Mouse (Mus musculus): Measurements from ENCODE around the gene Taf8. TPM values are rescaled to one million over a fixed set of nuclear protein-coding genes. Genes with fewer than 3 reads are reported as not detected.

Gene Taf8
- total and polyA plus RNA-seq, 2 experiments from 2014 or later: 10.8 to 17.9 TPM

DNA sequence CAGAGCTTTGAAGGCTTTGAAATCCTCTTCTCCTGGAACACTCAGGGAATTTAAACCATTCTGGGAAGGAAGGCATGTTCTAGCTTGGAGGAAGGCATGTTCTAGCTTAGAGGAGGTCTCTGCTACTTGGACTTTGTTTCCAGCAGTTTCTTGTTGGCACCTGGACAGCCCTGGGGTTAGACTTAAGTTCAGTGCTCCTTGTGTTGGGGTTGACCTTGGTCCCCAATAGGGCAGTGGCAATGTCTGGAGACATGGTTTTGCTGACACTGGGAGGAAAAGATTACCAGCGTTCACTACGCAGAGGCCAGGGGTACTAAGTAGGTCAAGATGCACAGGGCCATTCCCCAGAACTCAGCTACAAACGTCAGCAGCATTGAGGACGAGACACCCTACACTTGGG, 26.9 kb downstream of the Taf8 start:
- 86% methylated on average over 4 of the region's 4 CpGs for WGBS
- ATAC-seq (no peak), DNase-seq (no peak)
- Histone ChIP-seq H3K9ac (no peak overlapping the region), H3K9me3 (ENCODE audit: low read length) (no peaks in the 10 kb centered on the region), H3K27me3 (ENCODE audit: insufficient read depth, low read length) (no peaks in the 10 kb centered on the region), H3K27ac (ENCODE audit: low read depth, low read length) (no peak overlapping the region), H3K4me3 (ENCODE audit: low read depth, low read length) (no peak overlapping the region), H3K4me1 (ENCODE audit: insufficient read depth) (no peaks in the 10 kb centered on the region), H3K4me2 (ENCODE audit: low read depth) (no peak overlapping the region), H3K36me3 (ENCODE audit: insufficient read depth) (no peaks in the 10 kb centered on the region)
- no peak for TF ChIP-seq CTCF (IDR thresholded peaks at IDR 0.05; ENCODE audit: low read depth)

GRCm38 (mm10) chr17:47474250-47474649, 27.8 kb downstream of the Taf8 start:
- H3K36me3 ChIP-seq (ENCODE audit: insufficient read depth): no peaks in the 10 kb centered on the region
- no peaks in the 10 kb centered on the region for H3K27me3 ChIP-seq (ENCODE audit: insufficient read depth, low read length)
- no peak for DNase-seq
- no peak overlapping the region for H3K4me2 ChIP-seq (ENCODE audit: low read depth)
- H3K27ac ChIP-seq (ENCODE audit: low read depth, low read length): no peak overlapping the region
- H3K9ac ChIP-seq: no peak overlapping the region
- 93% methylated on average over 4 of the region's 4 CpGs for WGBS
- H3K4me3 ChIP-seq (ENCODE audit: low read depth, low read length): no peak overlapping the region
- no peak for ATAC-seq
- no peaks in the 10 kb centered on the region for H3K4me1 ChIP-seq (ENCODE audit: insufficient read depth)
- TF ChIP-seq CTCF (IDR thresholded peaks at IDR 0.05; ENCODE audit: low read depth): no peak
- no peaks in the 10 kb centered on the region for H3K9me3 ChIP-seq (ENCODE audit: low read length)

GRCm38 (mm10) chr17:47473434-47473974, 28.6 kb downstream of the Taf8 start:
- Histone ChIP-seq H3K36me3 (ENCODE audit: insufficient read depth) (no peaks in the 10 kb centered on the region), H3K4me3 (ENCODE audit: low read depth, low read length) (no peak overlapping the region), H3K4me2 (ENCODE audit: low read depth) (no peak overlapping the region), H3K27ac (ENCODE audit: low read depth, low read length) (no peak overlapping the region), H3K9me3 (ENCODE audit: low read length) (no peaks in the 10 kb centered on the region), H3K9ac (no peak overlapping the region), H3K27me3 (ENCODE audit: insufficient read depth, low read length) (peaks cover 1% of the 10 kb centered on the region), H3K4me1 (ENCODE audit: insufficient read depth) (no peaks in the 10 kb centered on the region)
- DNase-seq (no peak), ATAC-seq (no peak)
- WGBS: 18% methylated on average over 8 of the region's 8 CpGs
- peak; percentile 74 for TF ChIP-seq CTCF (IDR thresholded peaks at IDR 0.05; ENCODE audit: low read depth)

DNA sequence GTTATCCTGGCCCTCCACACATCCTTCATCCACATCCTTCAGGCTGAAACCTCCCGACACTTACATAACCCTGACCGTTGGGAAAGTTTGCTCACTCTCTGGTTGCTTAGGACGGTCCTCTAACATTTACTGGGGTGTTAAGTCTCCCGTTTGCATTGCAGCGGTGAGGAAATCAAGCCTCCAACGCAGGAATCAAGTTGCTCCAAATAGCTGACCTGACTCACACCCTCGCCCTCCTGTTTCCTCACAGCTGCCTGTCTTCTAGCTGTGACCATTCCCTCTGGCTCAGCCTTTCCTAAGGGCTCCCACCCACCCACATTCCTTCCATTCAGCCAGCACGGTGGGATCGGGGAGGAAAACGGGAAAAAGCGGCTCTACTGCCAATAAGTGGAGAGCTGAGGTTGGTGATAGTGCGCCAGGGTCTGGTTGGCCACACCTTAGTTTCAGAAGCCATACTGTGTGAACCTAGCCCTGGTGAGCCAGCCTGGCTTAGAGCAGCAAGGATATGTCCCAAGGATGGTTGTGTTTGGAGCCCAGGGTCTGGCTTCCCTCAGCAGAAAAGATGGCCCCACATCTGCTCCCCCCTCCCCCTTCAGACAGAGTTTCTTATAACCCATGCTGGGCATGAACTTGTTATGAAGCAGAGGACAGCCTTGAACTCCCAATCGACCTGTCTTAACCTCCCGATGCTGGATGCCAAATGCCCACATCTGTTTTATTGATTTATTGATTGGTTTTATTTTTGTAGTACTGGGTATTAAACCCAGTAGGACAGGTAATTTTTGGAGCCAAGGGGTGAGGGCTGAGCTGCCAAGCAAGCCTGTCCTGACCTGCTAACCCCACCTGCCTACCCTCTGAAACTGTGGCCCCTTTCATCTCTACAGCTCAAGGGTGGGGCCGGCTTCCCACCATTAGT, 29.4 kb downstream of the Taf8 start:
- Histone ChIP-seq H3K4me3 (ENCODE audit: low read depth, low read length) (no peak overlapping the region), H3K9me3 (ENCODE audit: low read length) (no peaks in the 10 kb centered on the region), H3K36me3 (ENCODE audit: insufficient read depth) (no peaks in the 10 kb centered on the region), H3K27ac (ENCODE audit: low read depth, low read length) (no peak overlapping the region), H3K9ac (no peak overlapping the region), H3K4me1 (ENCODE audit: insufficient read depth) (no peaks in the 10 kb centered on the region), H3K27me3 (ENCODE audit: insufficient read depth, low read length) (peaks cover 7% of the 10 kb centered on the region), H3K4me2 (ENCODE audit: low read depth) (no peak overlapping the region)
- DNase-seq (no peak), ATAC-seq (no peak)
- TF ChIP-seq CTCF (IDR thresholded peaks at IDR 0.05; ENCODE audit: low read depth): no peak
- 52% methylated on average over 15 of the region's 15 CpGs for WGBS

GRCm38 (mm10) chr17:47470686-47471085, 31.4 kb downstream of the Taf8 start:
- Histone ChIP-seq H3K9ac (no peak overlapping the region), H3K9me3 (ENCODE audit: low read length) (no peaks in the 10 kb centered on the region), H3K36me3 (ENCODE audit: insufficient read depth) (no peaks in the 10 kb centered on the region), H3K4me2 (ENCODE audit: low read depth) (no peak overlapping the region), H3K27me3 (ENCODE audit: insufficient read depth, low read length) (peaks cover 11% of the 10 kb centered on the region), H3K4me1 (ENCODE audit: insufficient read depth) (no peaks in the 10 kb centered on the region), H3K4me3 (ENCODE audit: low read depth, low read length) (no peak overlapping the region), H3K27ac (ENCODE audit: low read depth, low read length) (no peak overlapping the region)
- DNase-seq (peak; percentile 36), ATAC-seq (no peak)
- WGBS: 36% methylated on average over 5 of the region's 5 CpGs
- no peak for TF ChIP-seq CTCF (IDR thresholded peaks at IDR 0.05; ENCODE audit: low read depth)

- no peaks in the 10 kb centered on the region for H3K4me1 ChIP-seq (ENCODE audit: insufficient read depth)
- whole genome bisulfite sequencing: 87% methylated on average over 4 of the region's 4 CpGs
- no peak overlapping the region for H3K4me3 ChIP-seq (ENCODE audit: low read depth, low read length)
- H3K9ac ChIP-seq: no peak overlapping the region
- no peaks in the 10 kb centered on the region for H3K36me3 ChIP-seq (ENCODE audit: insufficient read depth)
- no peak for TF ChIP-seq CTCF (IDR thresholded peaks at IDR 0.05; ENCODE audit: low read depth)
- DNase-seq (no peak), ATAC-seq (no peak)
- H3K9me3 ChIP-seq (ENCODE audit: low read length): no peaks in the 10 kb centered on the region
- H3K4me2 ChIP-seq (ENCODE audit: low read depth): no peak overlapping the region
- H3K27me3 ChIP-seq (ENCODE audit: insufficient read depth, low read length): peaks cover 11% of the 10 kb centered on the region
- no peak overlapping the region for H3K27ac ChIP-seq (ENCODE audit: low read depth, low read length)
These were observed 32.0 kb downstream of the Taf8 start for GRCm38 (mm10) chr17:47470121-47470520.

DNA sequence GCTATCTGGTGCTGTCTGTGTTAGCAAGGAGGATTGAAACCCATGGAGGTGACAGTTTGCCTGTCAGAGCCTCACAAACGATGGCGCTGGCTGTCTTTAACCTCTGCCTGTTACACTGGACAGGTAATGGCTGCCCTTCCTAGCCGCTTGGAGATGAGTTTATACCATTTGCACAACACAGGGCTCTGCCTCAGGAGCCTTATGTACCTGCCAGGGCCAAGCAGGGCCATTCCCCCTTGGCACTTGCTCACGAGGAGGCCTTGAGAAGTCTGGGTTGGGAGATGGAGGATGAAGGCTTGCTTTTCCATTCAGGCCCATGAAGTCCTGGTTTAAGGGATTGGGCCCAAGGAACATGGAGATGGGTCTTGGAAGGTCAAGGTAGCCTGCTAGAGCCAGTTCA, 32.5 kb downstream of the Taf8 start:
- no peak overlapping the region for H3K9ac ChIP-seq
- H3K36me3 ChIP-seq (ENCODE audit: insufficient read depth): no peaks in the 10 kb centered on the region
- 83% methylated on average over 4 of the region's 4 CpGs for WGBS
- no peaks in the 10 kb centered on the region for H3K4me1 ChIP-seq (ENCODE audit: insufficient read depth)
- no peaks in the 10 kb centered on the region for H3K9me3 ChIP-seq (ENCODE audit: low read length)
- H3K4me3 ChIP-seq (ENCODE audit: low read depth, low read length): no peak overlapping the region
- H3K27ac ChIP-seq (ENCODE audit: low read depth, low read length): no peak overlapping the region
- no peak overlapping the region for H3K4me2 ChIP-seq (ENCODE audit: low read depth)
- TF ChIP-seq CTCF (IDR thresholded peaks at IDR 0.05; ENCODE audit: low read depth): no peak
- DNase-seq (no peak), ATAC-seq (no peak)
- peaks cover 11% of the 10 kb centered on the region for H3K27me3 ChIP-seq (ENCODE audit: insufficient read depth, low read length)
